Mouse (Mus musculus) adrenal gland, postnatal 36 days (tissue): Measurements from ENCODE around the gene Rnf39. TPM values are rescaled to one million over a fixed set of nuclear protein-coding genes. Genes with fewer than 3 reads are reported as not detected.
A peak's percentile ranks its signal among the peaks of the same experiment; 100 is the strongest.

Experiments used
- DNase-seq, 2 experiments: peaks; one replicate each; pipeline ENCODE4 v3.0.0; 2021; ENCODE audit warnings: mixed read lengths in 1 of 2
- long read RNA-seq, 2 experiments: library from polyadenylated mRNA; stranded (forward); transcript quantifications; one replicate each; pipeline ENCODE4 v2.0.0; 2021; ENCODE audit warnings: borderline sequencing depth in 2 of 2
- total RNA-seq, 2 experiments: library from RNA; stranded (reverse); gene quantifications; 2 replicates each; pipeline ENCODE4 v1.2.3; 2021

The Rnf39 gene
- under 1 TPM in 1 of 2 experiments, not detected in 1; 0.16 TPM for total RNA-seq
- long read RNA-seq, experiment 1 = 0 reads
- long read RNA-seq, experiment 2 = 0 reads

DNA sequence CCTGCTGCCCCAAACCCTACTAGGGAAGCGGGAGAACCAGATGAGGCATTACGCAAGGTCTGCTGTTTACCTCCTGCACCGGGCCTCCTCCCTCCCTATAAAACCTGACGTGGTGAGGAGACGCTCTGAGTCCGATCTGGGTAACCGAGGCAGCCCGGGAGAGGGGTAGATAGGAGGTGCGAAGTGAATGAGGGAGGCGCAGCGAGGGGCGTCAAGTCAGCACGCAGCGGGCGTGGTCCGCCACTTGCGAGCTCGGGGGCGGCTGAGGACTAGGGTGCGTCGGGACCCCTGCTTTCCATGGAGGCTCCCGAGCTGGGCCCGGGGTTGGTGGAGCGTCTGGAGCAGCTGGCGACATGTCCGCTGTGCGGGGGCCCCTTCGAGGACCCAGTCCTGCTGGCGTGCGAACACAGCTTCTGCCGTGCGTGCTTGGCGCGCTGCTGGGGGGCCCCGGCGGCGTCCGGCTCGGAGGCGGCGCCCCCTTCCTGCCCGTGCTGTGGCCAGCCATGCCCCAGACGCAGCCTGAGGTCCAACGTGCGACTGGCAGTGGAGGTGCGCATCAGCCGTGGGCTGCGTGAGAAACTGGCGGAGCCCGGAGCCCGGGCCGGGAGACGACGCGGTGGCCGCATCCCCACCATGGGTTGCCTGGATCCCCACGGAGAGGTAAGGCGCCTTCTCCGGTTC, at the start of gene Rnf39:
Gene Rnf39, plus strand, starts transcription at position 128 of the 681 bp plus-strand sequence.
- no peak for DNase-seq

DNA sequence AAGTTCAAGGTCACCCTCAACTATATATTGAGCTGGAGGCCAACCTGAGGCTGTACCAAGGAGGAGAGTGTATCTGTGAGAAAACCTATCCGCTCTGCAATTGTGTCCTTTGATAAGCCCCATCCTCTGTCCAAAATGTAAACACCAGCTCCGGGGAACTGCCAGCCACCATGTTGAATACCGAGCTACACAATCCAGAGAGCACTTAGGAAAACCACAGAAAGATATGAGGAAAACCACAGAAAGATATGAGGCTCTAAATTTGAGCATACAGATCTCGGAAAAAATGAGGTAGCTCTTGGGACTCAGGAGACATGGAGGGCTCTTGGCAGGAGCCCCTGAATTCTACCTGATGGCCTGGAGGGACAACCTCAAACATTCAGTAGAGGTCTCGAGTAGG, 49.3 kb upstream of the Rnf39 start:
- no peak for DNase-seq

DNA sequence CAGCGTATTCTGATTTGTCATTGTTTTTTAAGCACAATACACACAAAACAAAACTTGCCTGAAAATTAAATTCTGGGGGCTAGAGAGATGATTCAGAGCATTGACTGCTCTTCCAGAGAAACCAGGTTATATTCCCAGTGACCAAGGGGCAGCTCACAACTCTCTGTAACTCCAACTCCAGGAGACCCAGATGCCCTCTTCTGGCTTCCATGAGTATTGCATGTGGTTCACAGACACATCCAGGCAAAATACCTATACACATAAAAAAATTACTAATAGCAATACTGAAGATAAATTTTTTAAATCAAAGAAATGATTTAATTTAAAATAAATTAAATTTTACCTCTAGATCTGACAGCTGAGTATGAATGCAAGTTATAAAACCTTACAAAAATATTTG, 46.1 kb upstream of the Rnf39 start:
- DNase-seq = peak; percentile 19 to 53

DNA sequence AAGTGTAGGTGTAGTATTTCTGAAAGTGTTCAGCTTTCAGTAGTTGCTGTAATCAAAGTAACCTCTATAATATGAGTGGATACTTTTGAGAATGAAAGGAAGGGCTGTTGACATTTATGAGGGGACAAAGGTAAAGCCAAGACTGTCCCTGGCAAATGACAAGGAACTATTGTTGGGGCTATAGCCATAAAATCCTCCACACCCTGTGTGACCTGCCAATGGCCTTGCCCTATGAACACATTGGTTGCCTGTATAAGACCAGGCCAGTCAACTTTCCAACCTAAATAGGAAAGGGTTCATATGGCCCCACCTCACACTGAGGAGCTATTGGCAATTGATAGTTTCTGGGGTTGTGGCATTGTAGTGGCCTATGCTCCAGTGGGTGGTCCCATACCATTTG, 45.7 kb upstream of the Rnf39 start:
- DNase-seq = no peak

DNA sequence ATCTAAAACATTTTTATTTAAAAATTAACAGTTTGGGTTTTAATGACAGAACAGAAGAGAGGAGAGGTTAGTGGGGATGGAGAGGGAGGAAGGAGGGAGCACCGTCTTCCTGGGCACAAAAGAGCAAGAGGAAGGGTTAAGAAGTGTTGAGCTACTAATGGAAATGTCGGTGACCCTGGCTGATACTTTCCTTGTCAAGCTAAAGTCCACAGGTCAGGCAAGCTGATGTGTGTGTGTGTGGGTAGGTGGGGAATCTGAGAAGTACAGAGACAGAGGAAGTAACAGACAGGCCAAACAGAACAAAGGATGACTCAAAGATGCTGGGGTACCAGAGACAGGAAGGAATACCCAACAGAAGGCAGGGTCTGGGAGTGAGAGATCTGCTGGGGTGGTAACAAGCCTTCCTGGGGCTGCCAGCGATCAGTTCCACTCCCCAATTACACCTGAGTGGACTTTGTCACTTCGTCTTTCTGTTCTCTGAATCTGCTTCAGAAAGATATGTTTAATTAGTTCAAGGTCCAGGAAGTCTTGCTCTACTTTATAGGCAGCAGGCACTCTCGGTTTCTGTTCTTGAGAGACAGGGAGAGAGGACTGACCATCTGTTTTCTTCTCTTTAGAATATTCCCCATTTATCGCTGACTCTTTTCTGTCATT, 45.0 kb upstream of the Rnf39 start, which contains the start of gene Trim31:
Gene Trim31, plus strand, starts transcription at position 567 of the 654 bp plus-strand sequence.
- no peak for DNase-seq

DNA sequence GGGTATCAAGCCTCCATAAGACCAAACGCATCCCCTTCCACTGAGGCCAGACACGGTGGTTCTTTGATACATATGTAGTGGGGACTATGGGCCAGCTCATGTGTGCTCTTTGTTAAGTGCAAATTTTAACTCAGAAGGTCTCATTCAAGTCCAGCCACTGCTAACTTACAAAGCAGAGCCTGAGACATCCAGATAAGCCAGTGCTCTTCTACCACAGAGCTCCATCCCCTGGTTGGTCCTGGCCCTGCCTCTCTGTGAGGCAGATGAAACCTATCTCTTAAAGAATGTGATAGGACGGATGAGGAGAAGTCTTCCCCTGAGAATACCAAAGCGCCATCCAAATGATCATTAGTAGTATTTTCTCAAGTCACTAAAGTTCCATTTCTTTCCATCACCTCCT, 43.3 kb upstream of the Rnf39 start:
- no peak for DNase-seq

DNA sequence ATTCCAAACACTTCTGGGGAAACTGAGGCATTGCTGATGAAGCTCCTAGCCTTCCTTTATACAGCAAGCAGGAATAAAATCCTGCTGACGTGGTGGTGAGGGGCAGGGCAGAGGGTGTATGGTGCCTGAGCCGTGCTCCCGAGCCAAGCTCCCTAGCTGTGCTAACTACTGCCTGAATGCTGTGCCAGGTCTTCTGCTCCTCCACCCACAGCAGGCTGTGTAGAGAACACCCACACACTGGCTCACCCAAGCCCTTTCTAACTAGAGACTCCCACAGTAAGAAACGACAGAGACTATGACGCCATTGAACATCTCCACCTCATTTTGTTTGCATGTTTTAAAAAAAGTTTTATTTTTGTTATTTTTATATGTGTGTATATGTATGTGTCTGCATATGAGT, 42.7 kb upstream of the Rnf39 start:
- DNase-seq = no peak

DNA sequence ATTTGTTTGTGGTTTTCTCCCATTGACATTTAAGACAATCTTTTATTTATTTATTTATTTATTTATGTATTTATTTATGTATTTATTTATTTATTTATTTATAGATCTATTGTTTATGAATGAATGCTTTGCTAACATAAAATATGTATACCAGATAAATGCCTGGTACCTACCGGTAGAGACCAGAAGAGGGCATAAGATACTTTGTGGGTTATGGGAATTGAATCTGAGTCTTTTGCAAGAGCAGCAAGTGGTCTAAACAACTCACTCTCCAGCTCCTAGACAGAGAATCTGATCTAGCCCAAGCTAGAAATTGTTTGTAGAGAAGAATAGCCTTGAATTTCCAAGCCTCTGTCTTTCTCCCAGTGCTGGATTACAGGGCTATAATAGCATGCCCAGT, 42.0 kb upstream of the Rnf39 start:
- no peak for DNase-seq

DNA sequence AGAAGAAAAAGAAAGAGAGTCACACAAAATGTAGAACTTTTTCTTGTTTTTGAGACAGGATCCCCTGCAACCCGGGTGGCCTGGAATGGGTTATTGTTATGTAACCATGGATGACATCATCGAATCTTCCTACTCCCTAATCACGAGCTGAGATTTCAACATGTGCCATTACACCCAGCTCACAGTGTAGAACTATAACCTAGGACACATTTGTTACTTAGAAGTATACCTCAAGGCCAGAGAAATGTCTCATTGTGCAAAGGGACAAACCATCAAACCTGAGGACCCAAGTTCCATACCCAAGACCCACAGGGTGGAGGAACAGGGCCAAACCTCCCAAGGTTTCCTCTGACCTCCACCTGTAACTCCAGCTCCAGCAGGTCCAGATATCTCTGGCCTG, 39.1 kb upstream of the Rnf39 start:
- peak in 1 of 2 experiments; percentile 7 for DNase-seq

DNA sequence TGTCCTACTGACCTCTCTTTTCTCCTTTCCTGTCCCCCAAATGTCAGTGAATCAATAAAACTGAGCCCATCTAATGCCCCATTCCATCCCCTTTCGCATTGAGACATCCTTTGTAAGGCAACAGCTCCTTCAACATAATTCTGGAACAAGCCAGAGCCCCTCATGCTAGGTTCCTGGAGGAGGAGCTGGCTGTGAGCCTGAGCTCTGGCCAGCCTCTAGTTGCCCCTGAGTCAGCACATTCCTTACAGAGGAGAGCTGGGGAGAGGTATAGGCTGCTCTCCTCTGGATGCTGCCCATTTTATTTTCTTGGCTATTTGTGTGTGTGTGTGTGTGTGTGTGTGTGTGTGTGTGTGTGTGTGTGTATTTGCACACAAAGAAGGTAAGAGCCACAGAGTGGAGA, 34.5 kb upstream of the Rnf39 start:
- no peak for DNase-seq

DNA sequence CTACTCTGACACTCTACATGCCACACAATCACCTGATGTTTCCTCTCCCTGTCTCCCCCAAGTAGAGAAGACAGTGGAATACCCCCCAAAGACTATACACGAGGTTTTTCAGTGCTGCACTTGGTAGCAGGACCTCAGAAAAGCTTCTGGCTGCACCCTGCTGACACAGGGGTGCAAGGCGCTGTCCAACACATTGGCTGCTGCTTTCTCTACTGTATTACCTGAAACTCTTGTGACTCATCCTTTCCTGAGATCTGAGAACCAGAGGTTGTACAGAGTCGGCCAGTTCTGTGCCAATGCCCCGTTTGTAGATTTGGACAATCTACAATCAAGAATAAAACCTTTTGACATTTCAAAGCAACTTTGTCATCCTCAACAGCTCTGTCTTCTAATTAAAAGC, 32.9 kb upstream of the Rnf39 start:
- no peak for DNase-seq

DNA sequence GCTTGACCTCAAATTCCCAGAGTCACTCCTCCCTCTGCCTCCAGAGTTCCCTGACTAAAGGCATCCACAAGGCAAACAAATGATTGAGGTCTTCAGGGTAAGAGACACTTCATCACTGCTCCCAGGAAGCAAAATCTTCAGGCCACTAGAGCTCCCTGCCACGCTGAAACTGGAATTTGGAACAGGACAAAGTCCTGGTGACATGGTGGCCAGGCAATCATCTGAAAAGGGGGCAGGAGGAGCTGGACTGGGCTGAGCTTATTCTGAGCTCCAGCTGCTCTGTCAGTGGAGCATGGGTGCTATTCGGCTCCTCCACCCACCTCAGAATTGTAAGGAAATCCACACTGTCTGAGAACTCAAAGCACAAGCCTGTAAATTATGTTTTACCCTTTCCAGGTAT, 30.7 kb upstream of the Rnf39 start:
- DNase-seq = no peak

DNA sequence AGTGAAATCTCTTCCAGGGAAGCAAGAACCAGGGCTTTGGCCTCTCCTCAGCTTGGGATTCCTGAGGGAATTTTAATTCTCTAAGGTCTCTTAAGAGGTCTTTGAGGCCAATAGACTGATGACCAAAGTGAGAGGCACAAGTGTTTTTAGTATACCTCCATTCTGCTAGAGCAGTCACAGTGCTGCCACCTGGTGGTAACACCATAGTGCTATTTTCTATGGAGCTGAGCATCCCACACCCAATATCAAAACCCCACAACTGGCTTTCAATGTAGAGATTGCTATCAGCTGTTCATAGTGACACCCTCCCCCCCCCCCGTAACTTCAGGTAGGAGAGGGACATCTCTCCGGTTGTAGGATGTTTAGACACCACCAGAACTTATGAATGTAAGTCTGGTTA, 28.6 kb upstream of the Rnf39 start:
- DNase-seq = peak; percentile 80 to 88

DNA sequence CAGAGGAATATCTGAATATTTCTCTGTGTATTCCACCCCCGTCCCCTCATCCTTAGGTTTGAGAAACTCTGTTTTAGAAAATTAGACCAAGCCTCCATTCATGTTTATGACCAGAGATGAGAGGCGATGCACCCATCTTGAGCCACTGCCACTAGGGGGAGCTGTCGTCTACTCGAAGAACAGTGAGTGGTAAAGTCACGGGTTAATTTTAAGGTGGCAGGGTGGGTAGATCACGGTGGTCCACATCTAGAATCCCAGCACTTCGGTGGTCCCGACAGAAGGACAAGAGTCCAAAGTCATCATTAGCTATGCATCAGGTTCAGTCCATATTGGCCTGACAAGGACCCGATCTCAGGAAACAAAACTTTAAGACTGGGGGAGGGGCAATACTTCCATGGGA, 27.6 kb upstream of the Rnf39 start:
- peak; percentile 62 to 81 for DNase-seq

DNA sequence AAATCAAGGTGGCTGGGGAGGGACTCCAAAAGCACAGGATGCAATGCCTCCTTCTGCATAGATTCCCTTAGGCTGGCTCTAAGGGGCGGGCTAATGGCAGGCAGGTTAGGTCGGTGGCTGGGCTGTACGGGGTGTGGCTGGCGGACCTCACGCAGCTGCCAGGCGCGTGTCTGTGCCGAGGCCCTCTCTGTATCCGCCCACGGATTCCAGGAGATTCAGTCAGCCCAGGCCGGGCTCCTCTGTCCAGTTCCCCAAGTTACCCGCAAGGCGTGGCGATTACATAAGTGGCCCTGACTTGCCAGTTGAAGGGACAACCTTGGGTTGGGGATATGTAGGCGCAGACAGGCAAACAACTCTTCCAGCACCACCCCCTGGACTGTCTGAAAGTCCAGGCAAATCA, 22.5 kb upstream of the Rnf39 start:
- peak; percentile 78 to 84 for DNase-seq

DNA sequence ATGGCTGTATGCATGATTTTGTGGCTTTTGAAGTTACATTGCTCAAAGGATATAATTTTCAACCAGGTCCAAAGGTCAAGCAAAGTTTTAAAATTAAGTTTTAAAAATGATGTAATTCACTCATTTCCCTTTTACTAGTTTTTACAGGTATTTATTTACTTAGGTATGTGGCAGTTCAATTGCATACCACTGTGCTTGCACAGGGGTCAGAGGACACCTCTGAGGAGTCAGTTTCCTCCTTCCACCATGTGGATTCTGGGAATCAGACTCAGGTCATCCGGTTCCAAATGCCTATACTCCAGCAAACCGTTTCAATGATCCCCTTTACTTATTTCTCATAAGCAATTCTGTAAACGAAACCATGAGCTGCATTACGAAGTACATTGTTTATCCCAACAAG, 20.0 kb upstream of the Rnf39 start:
- no peak for DNase-seq

DNA sequence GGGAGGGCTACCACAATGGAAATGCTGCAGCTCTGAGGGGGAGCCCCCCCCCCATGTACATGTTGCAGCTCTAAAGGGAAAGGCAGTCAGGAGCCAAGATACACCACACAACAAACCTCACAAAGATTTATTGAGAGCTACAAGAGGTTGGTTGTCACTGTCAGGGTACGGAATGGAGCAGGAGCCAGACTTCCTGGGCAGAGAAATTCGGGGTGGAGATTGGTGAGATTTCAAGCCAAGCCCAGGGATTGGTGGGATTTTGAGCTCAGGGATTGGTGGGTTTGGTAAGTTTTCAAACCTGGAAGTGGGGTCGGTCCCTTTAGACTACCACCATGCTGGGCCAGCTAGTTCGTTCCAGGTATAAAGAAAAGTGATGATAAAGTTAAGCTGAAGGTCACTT, 19.2 kb upstream of the Rnf39 start:
- DNase-seq = no peak

DNA sequence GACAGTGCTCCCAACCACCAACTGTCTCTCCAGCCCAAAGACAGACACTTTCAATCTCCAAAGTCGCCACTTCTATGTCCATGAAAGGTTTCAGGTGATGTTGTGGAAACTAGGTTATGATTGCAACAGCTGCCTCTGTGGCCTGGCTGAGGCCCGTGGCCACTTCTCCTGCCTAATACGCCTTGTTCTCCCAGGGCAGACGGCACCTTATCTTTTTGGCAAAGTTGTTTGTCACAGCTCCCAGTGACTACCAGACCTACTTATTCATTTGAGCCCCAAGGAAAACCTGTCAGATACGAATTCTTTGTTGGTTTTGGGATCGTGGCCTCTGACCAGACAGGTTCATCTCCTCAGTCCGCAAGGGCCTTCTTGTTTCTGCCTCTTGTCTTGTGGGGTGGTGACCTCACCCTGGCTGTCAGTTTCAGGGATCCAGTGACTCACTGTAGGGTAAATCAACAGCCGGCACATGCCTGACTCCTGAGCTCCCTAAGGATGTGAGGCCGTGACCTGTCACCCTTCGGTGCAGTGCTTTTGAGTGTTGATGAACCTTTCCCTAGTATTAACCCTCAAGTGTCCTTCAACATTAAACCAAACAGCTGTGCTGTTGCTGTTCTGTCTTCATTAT, 15.1 kb upstream of the Rnf39 start:
- DNase-seq = peak; percentile 52 to 53

DNA sequence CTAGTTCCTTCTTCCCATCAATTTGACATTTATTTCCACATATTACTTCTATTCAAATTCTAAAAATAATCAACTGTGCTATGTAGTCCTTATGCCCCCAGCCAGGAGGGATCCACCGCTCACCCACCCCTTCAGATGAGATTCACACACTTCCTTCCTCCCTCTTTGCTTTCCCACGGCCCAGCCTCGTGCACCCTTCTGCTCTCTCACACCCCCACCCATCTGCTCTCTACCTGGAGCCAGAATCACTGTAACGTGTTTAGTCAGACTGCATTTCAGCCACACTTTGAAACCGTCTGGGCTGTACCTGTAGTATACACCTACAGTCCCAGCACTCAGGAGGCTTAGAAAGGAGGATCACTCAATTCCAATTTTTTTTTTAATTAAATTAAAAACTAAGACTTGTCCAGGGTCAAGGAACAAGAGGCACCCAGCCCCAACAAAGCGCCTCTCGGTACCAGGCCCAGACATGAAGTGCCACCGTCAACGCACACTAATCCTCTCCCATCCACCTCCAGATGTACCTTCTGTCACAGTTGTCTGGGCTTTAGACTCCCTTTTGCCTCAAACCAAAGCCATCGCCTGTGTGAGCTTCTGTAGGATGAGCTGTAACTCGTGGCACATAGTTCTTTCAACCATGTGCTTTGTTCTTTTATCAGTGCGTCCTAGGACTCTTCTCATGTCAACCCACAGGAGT, 13.3 kb upstream of the Rnf39 start:
- no peak for DNase-seq

DNA sequence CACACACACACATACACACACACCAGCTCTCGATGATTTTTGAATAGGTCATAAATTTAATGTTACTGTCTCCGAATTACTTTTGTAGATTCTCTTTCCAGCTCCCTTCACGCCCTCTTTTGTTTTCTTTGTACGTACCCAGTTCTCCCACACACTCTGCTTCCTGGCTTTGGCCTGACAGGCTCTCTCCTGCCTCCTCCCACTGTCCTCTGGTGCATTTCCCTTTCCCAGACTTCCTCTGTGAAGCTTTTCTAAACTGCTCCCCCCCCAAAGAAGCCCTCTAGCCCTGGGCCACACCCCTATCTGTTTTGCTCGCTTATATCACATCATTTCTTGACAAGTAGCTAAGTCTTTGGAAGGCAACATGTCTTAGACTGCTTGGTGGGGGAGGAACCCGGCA, 12.5 kb upstream of the Rnf39 start:
- DNase-seq = no peak

DNA sequence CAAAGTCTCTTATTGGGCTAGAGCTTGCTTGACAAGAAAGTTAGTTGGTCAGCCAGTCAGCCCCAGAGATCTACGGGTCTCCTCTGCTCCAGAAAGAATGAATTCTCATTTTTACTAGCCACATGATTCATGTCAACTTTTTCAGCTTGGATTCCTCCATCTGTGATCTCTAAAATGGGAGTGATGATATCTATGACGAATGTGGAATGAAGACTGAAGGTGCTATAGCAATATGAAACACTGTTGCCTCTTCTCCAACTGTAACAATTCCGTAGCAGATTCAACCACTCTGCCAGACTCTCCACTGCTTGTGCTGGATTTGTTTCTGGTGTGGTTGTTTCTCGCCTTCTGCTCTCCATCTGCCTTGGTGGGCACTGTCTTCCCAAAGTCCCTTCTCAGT, 11.6 kb upstream of the Rnf39 start:
- no peak for DNase-seq

DNA sequence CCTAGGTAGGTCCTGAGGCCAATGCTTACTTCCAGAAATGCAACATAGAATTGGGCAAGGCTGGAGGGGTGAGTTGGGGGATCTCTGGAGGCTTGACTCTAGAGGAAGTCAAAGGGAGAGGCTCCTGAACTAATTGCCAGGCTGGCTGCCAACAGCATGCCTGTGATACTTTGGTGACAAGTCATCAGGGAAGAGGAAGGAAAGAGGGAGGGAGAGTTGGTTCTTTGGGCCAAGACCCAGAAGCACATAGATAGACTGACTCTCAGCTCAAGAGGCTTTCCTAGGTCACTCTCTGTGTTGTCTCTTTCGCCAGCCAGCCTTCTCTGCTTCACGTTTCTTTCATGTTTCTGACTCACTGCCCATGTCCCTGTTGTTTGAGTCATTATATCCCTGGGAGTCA, 10.9 kb upstream of the Rnf39 start:
- DNase-seq = peak; percentile 46 to 53

DNA sequence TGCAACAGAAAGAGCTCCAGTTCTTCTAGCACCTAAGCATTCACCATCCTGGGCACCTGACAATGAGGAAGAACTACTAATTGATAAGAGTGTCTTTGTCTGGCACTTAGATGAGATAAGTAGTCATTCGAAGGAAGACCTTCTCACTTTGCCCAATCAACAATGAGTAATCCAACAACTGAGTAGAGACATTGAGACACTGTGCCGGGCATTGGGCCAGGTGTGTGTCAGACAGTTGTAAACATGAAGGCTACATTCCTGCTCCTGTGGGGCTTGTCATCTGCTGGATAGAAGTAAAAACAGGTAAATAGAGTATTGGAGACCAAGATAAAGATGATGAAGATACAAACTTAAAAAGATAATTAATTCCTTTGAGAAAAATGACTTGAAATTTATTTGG, 4.7 kb upstream of the Rnf39 start:
- DNase-seq = peak; percentile 69 to 89
